Mouse (Mus musculus): ENCODE data around the gene Ccdc9b. TPM values are rescaled to one million over a fixed set of nuclear protein-coding genes. Genes with fewer than 3 reads are reported as not detected.

Gene Ccdc9b
- 1.2 and 1.4 TPM in 2 replicates for polyA plus RNA-seq (2015; fragmentation: Nextera tagmentation; extraction: Ambion mirVana)

DNA sequence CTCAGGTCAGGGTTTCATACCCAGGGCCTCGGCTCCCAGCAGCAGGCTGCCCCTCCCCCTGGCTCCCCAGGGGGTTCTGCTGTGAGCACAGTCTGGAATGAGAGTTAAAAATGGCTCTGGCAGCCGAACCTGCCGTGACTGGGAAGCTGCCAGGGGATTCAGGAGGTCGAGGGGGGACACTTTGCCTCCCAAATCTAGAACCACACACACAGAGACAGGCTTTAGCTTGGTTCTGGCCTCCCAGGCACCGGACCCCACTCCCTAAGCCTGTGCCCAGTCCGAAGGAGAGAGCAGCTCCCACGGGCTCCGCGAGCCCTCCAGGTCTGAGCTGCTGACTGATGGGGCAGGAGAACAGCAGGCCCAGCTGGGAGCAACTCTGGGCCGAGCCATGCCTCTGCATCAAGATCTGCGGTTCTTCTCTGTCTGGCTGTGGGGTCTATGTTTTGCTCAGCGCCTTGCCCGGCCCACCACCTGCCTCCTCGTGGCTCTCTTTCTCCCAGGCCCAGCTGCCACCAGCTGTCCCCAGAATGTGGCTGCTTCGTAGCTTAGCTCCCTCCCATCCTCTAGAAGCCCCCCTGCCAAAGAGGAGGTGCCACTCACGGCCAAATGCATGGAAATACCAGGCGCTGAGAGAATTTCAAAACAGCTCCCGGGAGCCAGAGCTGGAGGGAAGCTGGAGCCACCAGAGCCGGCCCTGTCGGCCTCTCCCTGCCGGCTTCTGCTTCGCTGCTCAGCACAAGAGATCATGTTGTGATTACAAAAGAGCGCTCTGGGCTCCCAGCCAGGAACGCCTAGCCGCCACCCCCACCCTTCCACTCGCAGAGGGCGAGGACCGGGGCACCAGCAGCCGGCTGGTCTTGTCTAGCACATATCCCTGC is at the start of gene Ccdc9b:
Gene Ccdc9b, minus strand, starts transcription at position 756 of the 878 bp plus-strand sequence.
- 4% methylated on average over 29 of the region's 29 CpGs for WGBS
- Histone ChIP-seq H3K9ac (peak within 1 kb of the TSS; percentile 71), H3K4me2 (peak within 1 kb of the TSS; percentile 46), H3K4me3 (peak within 1 kb of the TSS; percentile 17), H3K27me3 (peaks cover 16% of the 10 kb centered on the region; the same call in 1 of the 2 replicates), H3K4me1 (replicated peaks) (peaks cover 50% of the 10 kb centered on the region), H3K9me3 (no peaks in the 10 kb centered on the region), H3K27ac (peak within 1 kb of the TSS; percentile 96), H3K36me3 (no peaks in the 10 kb centered on the region)
- ATAC-seq (ENCODE audit: low FRiP score) = peak; percentile 77

DNA sequence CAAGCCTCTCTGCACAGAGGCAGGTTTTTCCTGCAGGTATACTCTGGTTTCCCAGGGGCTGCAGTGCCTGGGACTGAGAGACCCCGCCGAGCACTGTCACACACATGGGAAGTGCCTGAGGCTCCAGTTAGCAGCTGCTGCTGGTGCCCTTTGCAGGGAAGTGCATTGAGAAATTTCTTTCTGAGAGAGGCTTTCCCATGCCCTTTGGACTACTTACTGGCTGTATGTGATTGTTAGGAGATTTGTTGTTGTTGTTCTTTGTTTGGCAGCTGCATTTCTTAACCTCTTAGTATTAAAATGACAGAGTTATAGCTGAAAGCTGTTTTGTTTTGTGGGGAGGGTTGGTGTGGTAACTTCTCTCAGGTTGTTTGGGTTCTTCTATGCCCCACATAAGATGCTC is 48.4 kb upstream of the Ccdc9b start:
- Histone ChIP-seq H3K27ac (no peak overlapping the region), H3K9ac (no peak overlapping the region), H3K4me2 (no peak overlapping the region), H3K36me3 (no peaks in the 10 kb centered on the region), H3K9me3 (no peaks in the 10 kb centered on the region), H3K27me3 (peaks cover 6% of the 10 kb centered on the region; the same call in 1 of the 2 replicates), H3K4me3 (no peak overlapping the region), H3K4me1 (replicated peaks) (peaks cover 18% of the 10 kb centered on the region)
- ATAC-seq (ENCODE audit: low FRiP score) = no peak
- 39% methylated on average over 2 of the region's 2 CpGs for WGBS

DNA sequence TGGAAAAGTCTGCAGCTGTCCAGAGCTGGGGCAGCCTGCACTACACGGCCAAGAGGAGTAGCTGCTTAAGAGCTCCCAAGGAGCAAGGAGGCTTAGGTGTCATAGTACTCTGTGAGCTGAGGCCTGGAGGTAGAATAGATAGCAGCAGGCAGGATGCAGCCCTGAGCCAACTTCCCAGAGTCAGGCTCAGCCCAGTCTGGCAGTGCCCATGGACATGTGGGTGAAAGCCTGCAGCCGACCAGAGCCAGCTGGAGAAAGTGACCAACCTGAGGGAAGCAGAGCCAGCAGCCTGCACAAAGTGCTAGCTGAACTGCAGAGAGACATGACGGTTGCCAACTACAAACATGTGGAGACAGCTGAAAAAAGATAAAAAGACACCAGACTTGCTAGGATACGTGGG is 44.4 kb upstream of the Ccdc9b start:
- H3K4me2 ChIP-seq = no peak overlapping the region
- ATAC-seq (ENCODE audit: low FRiP score) = no peak
- H3K36me3 ChIP-seq = no peaks in the 10 kb centered on the region
- no peak overlapping the region for H3K4me3 ChIP-seq
- peaks cover 8% of the 10 kb centered on the region; the same call in 1 of the 2 replicates for H3K27me3 ChIP-seq
- WGBS = 78% methylated on average over 4 of the region's 4 CpGs
- H3K4me1 ChIP-seq (replicated peaks) = no peaks in the 10 kb centered on the region
- no peak overlapping the region for H3K27ac ChIP-seq
- H3K9me3 ChIP-seq = no peaks in the 10 kb centered on the region
- no peak overlapping the region for H3K9ac ChIP-seq

DNA sequence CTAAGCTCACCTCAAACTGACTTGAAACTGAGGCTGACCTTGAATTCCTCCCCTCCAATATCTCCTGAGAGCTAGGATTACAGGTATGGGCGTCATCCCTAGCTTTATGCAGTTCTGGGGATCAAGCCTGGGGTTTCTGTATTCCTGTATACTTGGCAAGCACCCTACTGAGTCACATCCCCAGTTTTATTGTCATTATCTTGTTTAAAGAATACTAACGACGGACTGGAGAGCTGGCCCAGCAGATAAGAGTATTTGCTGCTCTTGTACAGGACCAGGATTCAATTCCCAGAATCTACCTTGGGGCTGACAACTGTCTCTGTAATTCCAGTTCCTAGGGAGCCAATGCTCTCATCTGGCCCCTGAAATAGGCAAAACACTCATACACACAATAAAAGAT is 43.3 kb upstream of the Ccdc9b start:
- no peak overlapping the region for H3K9ac ChIP-seq

DNA sequence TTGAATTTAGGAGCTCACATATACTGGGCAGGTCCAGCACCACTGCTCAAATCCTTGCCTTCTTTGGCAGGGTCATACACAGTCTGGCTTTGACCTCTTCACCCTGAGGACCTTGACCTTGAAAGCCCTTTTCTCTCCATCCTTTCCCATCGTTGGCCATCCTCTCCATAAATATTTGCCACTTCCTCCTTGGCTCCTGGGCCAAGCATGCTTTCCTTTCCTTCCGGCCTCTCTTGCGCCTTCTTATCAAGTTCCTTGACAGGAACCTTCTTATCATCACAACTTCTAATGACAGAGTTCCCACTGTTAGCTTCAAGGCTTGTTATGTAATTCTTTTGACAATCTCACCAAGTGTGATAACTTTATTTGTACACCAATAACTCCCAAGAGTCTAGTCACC is 42.7 kb upstream of the Ccdc9b start:
- no peaks in the 10 kb centered on the region for H3K9me3 ChIP-seq
- H3K4me2 ChIP-seq = no peak overlapping the region
- ATAC-seq (ENCODE audit: low FRiP score) = no peak
- peaks cover 8% of the 10 kb centered on the region; the same call in 1 of the 2 replicates for H3K27me3 ChIP-seq
- H3K4me3 ChIP-seq = no peak overlapping the region
- no peak overlapping the region for H3K9ac ChIP-seq
- no peaks in the 10 kb centered on the region for H3K36me3 ChIP-seq
- H3K4me1 ChIP-seq (replicated peaks) = no peaks in the 10 kb centered on the region
- WGBS = 72% methylated on average over 3 of the region's 3 CpGs
- H3K27ac ChIP-seq = no peak overlapping the region

More for the DNA sequence above, 43.3 kb upstream of the Ccdc9b start:
- Histone ChIP-seq H3K9me3 (no peaks in the 10 kb centered on the region), H3K4me3 (no peak overlapping the region), H3K4me1 (replicated peaks) (no peaks in the 10 kb centered on the region), H3K4me2 (no peak overlapping the region), H3K36me3 (no peaks in the 10 kb centered on the region), H3K27ac (no peak overlapping the region), H3K27me3 (peaks cover 8% of the 10 kb centered on the region; the same call in 1 of the 2 replicates)
- ATAC-seq (ENCODE audit: low FRiP score) = no peak
- 46% methylated on average over 3 of the region's 3 CpGs for WGBS

DNA sequence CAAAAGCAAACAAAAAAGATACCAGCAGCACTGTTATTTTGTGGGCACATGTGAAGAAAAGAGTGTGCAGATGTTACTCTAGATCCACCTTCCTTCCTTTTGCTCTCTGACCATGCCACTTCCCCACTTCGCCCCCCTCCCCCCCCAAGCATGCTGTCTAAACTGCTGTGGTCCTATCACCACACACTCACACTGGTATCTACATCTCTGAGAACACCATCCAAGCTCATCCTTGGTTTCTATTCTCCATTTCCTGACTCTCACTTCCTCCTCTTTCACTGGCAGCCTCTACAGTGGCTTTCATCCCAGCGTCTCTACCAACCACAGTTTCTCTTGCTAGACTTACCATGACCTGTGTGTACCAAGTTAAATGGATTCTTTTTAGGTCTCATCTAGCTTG is 42.0 kb upstream of the Ccdc9b start:
- no peak overlapping the region for H3K27ac ChIP-seq
- WGBS = 87% methylated on average over 2 of the region's 2 CpGs
- H3K9me3 ChIP-seq = no peaks in the 10 kb centered on the region
- no peak overlapping the region for H3K4me3 ChIP-seq
- no peak for ATAC-seq (ENCODE audit: low FRiP score)
- H3K9ac ChIP-seq = no peak overlapping the region
- no peaks in the 10 kb centered on the region for H3K36me3 ChIP-seq
- H3K27me3 ChIP-seq = peaks cover 8% of the 10 kb centered on the region; the same call in 1 of the 2 replicates
- no peak overlapping the region for H3K4me2 ChIP-seq
- no peaks in the 10 kb centered on the region for H3K4me1 ChIP-seq (replicated peaks)

DNA sequence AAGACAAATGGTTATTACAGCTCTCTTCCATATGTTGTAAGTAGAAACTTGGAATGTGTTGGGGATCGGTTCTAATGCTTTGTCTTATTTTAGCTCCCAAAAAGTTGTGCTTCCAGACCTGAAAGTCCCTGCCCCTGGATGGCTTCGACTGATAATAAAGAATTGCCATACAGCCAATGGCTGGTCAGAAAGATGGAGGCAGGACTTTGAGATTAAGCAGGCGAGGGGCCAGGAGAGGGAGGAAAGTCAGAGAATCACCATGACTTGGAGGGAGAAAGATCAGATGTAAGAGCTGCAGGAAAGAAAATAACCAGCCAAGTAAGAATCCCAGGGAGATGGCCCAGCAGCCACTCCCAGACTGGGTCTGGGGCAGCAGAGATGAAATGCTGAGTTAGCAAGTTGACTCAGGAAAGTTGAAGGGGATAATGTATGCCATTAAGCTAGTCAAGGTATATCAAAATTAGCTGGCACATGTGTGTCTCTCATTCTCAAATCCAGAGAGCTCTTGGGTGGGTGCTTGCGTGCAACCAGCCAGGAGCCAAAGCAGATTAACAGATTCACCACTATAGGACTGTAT is 40.2 kb upstream of the Ccdc9b start:
- Histone ChIP-seq H3K9me3 (no peaks in the 10 kb centered on the region), H3K36me3 (no peaks in the 10 kb centered on the region), H3K27ac (no peak overlapping the region), H3K4me1 (replicated peaks) (no peaks in the 10 kb centered on the region), H3K4me3 (no peak overlapping the region), H3K27me3 (peaks cover 8% of the 10 kb centered on the region; the same call in 1 of the 2 replicates), H3K9ac (no peak overlapping the region), H3K4me2 (no peak overlapping the region)
- WGBS = 82% methylated on average over 4 of the region's 4 CpGs
- ATAC-seq (ENCODE audit: low FRiP score) = no peak

DNA sequence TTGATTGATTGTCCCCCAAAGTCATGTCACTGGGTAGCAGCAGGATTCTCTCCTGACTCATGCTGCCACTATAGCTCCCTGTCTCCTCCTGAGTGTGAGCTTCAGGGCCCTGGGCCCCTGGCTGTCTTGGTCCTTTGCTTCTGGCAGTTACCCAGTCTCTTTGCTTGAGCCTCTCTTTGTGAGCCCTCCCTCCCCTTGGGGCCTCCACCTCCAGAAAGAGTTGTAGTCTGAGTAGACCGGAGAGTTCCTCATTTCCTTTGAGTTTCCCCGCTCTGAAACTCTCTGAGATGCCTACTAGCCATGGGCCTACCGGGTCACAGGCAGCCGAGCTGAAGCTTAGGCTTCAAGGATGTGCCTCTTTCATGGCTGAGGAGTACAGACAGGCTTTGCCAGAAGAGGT is 31.2 kb upstream of the Ccdc9b start:
- Histone ChIP-seq H3K4me2 (no peak overlapping the region), H3K4me3 (no peak overlapping the region), H3K27ac (no peak overlapping the region), H3K9ac (no peak overlapping the region), H3K9me3 (no peaks in the 10 kb centered on the region), H3K36me3 (peaks cover 57% of the 10 kb centered on the region), H3K27me3 (peaks cover 26% of the 10 kb centered on the region), H3K4me1 (replicated peaks) (peaks cover 10% of the 10 kb centered on the region; the same call in 1 of the 2 replicates)
- ATAC-seq (ENCODE audit: low FRiP score) = no peak
- WGBS = 91% methylated on average over 4 of the region's 4 CpGs

DNA sequence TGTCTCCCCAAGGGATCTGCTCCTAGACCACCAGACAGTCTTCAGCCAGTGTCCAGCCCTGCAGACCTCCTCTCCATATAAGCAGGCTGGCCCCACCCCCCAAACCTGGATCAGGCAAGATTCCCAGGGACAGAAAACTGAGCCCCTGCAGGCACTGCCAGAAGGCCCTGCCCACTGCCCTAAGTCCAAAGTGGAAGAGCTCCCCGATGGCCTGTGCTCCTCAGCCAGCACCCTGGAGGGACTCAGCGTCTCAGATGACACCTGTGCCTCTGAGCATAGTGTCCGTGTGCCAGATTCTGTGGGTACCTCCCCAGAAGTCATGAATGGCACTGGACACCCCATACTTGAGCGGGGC is 29.8 kb upstream of the Ccdc9b start:
- peaks cover 69% of the 10 kb centered on the region for H3K36me3 ChIP-seq
- H3K4me2 ChIP-seq = no peak overlapping the region
- H3K9ac ChIP-seq = no peak overlapping the region
- no peaks in the 10 kb centered on the region for H3K9me3 ChIP-seq
- no peak overlapping the region for H3K27ac ChIP-seq
- H3K27me3 ChIP-seq = peaks cover 35% of the 10 kb centered on the region
- no peak overlapping the region for H3K4me3 ChIP-seq
- 91% methylated on average over 4 of the region's 4 CpGs for WGBS
- ATAC-seq (ENCODE audit: low FRiP score) = no peak
- H3K4me1 ChIP-seq (replicated peaks) = peaks cover 10% of the 10 kb centered on the region; the same call in 1 of the 2 replicates

DNA sequence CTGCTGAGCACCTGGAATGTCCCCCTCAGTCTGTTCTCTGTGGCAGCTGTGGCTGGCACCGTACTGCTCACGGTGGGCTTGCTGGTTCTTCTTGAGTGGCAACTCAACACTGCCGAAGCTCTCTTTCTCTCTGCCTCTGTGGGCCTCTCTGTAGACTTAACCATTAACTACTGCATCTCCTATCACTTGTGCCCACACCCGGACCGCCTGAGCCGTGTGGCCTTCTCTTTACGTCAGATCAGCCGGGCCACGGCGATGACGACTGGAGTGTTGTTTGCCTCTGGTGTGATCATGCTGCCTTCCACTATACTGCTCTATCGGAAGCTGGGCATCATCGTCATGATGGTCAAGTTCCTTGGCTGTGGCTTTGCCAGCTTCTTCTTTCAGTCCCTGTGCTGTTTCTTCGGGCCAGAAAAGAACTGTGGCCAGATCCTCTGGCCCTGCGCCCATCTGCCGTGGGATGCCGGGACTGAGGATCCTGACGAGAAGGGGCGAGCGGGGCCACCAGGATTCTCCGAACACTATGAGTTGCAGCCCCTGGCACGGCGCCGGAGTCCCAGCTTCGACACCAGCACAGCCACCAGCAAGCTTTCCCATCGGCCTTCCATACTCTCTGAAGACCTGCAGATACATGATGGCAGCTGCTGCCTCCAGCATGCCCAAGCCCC is 29.3 kb upstream of the Ccdc9b start:
- no peaks in the 10 kb centered on the region for H3K9me3 ChIP-seq
- peaks cover 10% of the 10 kb centered on the region; the same call in 1 of the 2 replicates for H3K4me1 ChIP-seq (replicated peaks)
- H3K27ac ChIP-seq = no peak overlapping the region
- H3K27me3 ChIP-seq = peaks cover 40% of the 10 kb centered on the region
- no peak overlapping the region for H3K4me3 ChIP-seq
- no peak for ATAC-seq (ENCODE audit: low FRiP score)
- H3K9ac ChIP-seq = no peak overlapping the region
- H3K36me3 ChIP-seq = peaks cover 74% of the 10 kb centered on the region
- WGBS = 95% methylated on average over 26 of the region's 26 CpGs
- no peak overlapping the region for H3K4me2 ChIP-seq

DNA sequence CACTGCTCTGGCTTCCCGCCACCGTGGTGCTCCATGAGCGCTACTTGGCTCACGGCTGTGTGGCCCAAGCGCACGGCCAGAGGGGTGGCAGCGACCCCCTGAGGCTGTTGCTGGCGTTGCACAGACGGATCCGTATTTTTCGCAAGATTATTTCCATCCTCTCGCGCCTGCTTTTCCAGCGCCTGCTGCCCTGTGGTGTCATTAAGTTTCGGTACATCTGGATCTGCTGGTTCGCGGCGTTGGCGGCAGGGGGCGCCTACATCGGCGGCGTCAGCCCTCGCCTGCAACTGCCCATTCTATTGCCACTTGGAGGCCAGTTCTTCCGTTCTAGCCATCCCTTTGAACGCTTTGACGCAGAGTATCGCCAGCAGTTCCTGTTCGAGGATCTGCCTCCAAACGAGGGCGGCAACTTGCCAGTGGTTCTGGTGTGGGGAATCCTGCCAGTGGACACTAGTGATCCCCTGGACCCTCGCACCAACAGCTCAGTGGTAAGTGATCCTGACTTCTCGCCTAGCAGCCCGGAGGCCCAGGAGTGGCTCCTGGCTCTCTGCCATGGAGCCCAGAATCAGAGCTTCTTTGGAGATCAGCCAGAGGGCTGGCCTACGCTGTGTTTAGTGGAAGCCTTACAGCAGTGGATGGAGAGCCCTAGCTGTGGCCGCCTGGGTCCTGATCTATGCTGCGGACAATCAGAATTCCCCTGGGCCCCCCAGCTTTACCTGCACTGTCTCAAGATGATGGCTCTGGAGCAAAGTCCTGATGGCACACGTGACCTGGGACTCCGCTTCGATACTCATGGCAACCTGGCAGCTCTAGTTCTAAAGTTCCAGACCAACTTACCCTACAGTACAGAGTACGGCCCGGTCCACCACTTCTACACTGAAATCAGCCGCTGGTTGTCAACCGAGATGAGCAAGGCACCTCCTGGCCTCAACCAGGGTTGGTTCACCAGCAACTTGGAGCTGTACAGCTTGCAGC is 28.4 kb upstream of the Ccdc9b start:
- Histone ChIP-seq H3K9ac (no peak overlapping the region), H3K4me1 (replicated peaks) (peaks cover 10% of the 10 kb centered on the region; the same call in 1 of the 2 replicates), H3K4me3 (no peak overlapping the region; the same call in 1 of the 2 replicates), H3K27me3 (peaks cover 48% of the 10 kb centered on the region), H3K27ac (no peak overlapping the region), H3K4me2 (peak overlapping the region; percentile 26; the same call in 1 of the 2 replicates), H3K9me3 (no peaks in the 10 kb centered on the region), H3K36me3 (peaks cover 83% of the 10 kb centered on the region)
- WGBS = 24% methylated on average over 44 of the region's 44 CpGs
- ATAC-seq (ENCODE audit: low FRiP score) = peak; percentile 61

All from hindbrain, embryonic 13.5 days (tissue).